Mouse (Mus musculus): ENCODE measurements around the gene Zcchc3. TPM values are rescaled to one million over a fixed set of nuclear protein-coding genes. Genes with fewer than 3 reads are reported as not detected.

The Zcchc3 gene
- polyA plus RNA-seq, 2 experiments from 2014 or later = 0.57 to 0.75 TPM

Other genes starting within 250 kb of the Zcchc3 start
- gene Csnk2a1, start 188.2 kb downstream of the Zcchc3 start, polyA plus RNA-seq (2017; shearing (Covaris generic)) = 100 to 1,000 TPM in 1 of 2 experiments, 10 to 100 TPM in 1; 65.7 to 107 TPM
- 10 to 100 TPM; 19.5 to 21.3 TPM for gene Tbc1d20, start 121.2 kb downstream of the Zcchc3 start, polyA plus RNA-seq (2017; shearing (Covaris generic))
- 10 to 100 TPM; 53.4 to 74.3 TPM for gene Rbck1, start 82.4 kb downstream of the Zcchc3 start, polyA plus RNA-seq (2017; shearing (Covaris generic))
- 1 to 10 TPM; 2.4 to 5.1 TPM for gene Trib3, start 71.0 kb downstream of the Zcchc3 start, polyA plus RNA-seq (2017; shearing (Covaris generic))
- gene Nrsn2, start 38.4 kb downstream of the Zcchc3 start, polyA plus RNA-seq (2017; shearing (Covaris generic)) = not detected
- gene Sox12, start 17.0 kb downstream of the Zcchc3 start, polyA plus RNA-seq (2017; shearing (Covaris generic)) = under 1 TPM; 0.32 to 0.73 TPM
- not detected for gene 6820408C15Rik, start 560 bp upstream of the Zcchc3 start, polyA plus RNA-seq (2017; shearing (Covaris generic))
- not detected for gene Defb23, start 49.6 kb upstream of the Zcchc3 start, polyA plus RNA-seq (2017; shearing (Covaris generic))
- not detected for gene Defb20, start 62.0 kb upstream of the Zcchc3 start, polyA plus RNA-seq (2017; shearing (Covaris generic))
- gene Defb22, start 75.1 kb upstream of the Zcchc3 start, polyA plus RNA-seq (2017; shearing (Covaris generic)) = not detected
- not detected for gene Defb26, start 96.7 kb upstream of the Zcchc3 start, polyA plus RNA-seq (2017; shearing (Covaris generic))
- not detected for gene Defb28, start 103.2 kb upstream of the Zcchc3 start, polyA plus RNA-seq (2017; shearing (Covaris generic))
- gene Defb29, start 125.1 kb upstream of the Zcchc3 start, polyA plus RNA-seq (2017; shearing (Covaris generic)) = not detected
- not detected for gene Gm17416, start 154.3 kb upstream of the Zcchc3 start, polyA plus RNA-seq (2017; shearing (Covaris generic))
- not detected for gene Defb21, start 157.7 kb upstream of the Zcchc3 start, polyA plus RNA-seq (2017; shearing (Covaris generic))
- not detected for gene Defb19, start 165.3 kb upstream of the Zcchc3 start, polyA plus RNA-seq (2017; shearing (Covaris generic))
- not detected for gene Defb45, start 184.4 kb upstream of the Zcchc3 start, polyA plus RNA-seq (2017; shearing (Covaris generic))
- gene Defb36, start 189.3 kb upstream of the Zcchc3 start, polyA plus RNA-seq (2017; shearing (Covaris generic)) = not detected
- gene Defb25, start 208.0 kb upstream of the Zcchc3 start, polyA plus RNA-seq (2017; shearing (Covaris generic)) = not detected
- not detected for gene Rem1, start 211.9 kb upstream of the Zcchc3 start, polyA plus RNA-seq (2017; shearing (Covaris generic))

All from CD4-positive, CD25-positive, alpha-beta regulatory T cell, adult 4 months (primary cell).